In the genomic region with DNA sequence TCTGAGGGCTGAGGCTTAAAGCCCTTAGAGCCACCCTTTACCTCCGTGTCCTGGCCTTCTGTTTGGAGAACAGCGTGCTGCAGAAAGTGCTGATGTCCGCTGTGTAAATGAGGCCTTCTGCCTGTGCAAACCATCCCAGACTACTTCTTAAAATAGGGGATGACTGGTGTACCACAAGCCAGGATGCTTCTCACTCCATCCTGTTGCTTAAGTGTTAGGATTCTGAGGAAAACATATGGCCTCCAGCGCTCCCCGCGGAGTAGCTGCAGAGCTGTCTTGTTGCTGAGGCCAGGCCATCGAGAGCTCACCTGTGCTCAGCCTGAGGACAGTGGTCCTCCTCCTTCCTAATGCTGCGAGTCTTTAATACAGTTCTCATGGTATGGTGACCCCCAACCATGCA, we compare ENCODE assay signal across 6 mouse cellular contexts.
"Had no signal": no experiment of that assay in that cellular context is flagged by ENCODE, and none has a peak within 500 bp of the region (broad histone marks: within the 10 kb centered on the region; RNA-seq: fewer than 3 reads in every experiment).

No protein-coding gene starts in this region.

- DNase-seq: kidney, postnatal 14 days; lung, adult 2 months; lung, postnatal 36 days; right cerebral cortex, postnatal 4 days; spleen, adult 18-20 months; thymus, postnatal 36 days had no signal
